Mouse (Mus musculus) midbrain, embryonic 10.5 days (tissue): ENCODE data around the gene Crebrf. TPM values are rescaled to one million over a fixed set of nuclear protein-coding genes. Genes with fewer than 3 reads are reported as not detected.

ENCODE experiments used
- DNase-seq: peaks from one replicate; pipeline ENCODE4 v3.0.0-alpha.2; 2017; ENCODE audit warnings: low spot score
- H3K27ac ChIP-seq: fragments of 300-500 bp; sonication (generic); replicated peaks from 2 replicates; pipeline ENCODE4 v1.5.1; 2016; ENCODE audit warnings: mild to moderate bottlenecking
- H3K27me3 ChIP-seq: fragments of 300-500 bp; sonication (generic); 2 replicates; pipeline ENCODE4 v1.6.1; 2016; ENCODE audit warnings: low read depth, mild to moderate bottlenecking; ENCODE audit not compliant: poor library complexity, severe bottlenecking
- H3K36me3 ChIP-seq: fragments of 300-500 bp; sonication (generic); 2 replicates; pipeline ENCODE4 v1.6.1; 2016; ENCODE audit warnings: mild to moderate bottlenecking, moderate library complexity
- H3K4me1 ChIP-seq: fragments of 300-500 bp; sonication (generic); 2 replicates; pipeline ENCODE4 v1.6.1; 2016
- H3K4me3 ChIP-seq: fragments of 300-500 bp; sonication (generic); 2 replicates; pipeline ENCODE4 v1.5.1; 2016; ENCODE audit warnings: mild to moderate bottlenecking, moderate library complexity
- H3K9me3 ChIP-seq: fragments of 300-500 bp; sonication (generic); replicated peaks from 2 replicates; pipeline ENCODE4 v1.6.1; 2016; ENCODE audit warnings: mild to moderate bottlenecking
- WGBS: fragments of 180-500 bp; shearing (Covaris S2); methylation state at CpG from one replicate; pipeline ENCODE4 v1.1.7; 2016; 5-methylcytosine and 5-hydroxymethylcytosine counted together
- polyA plus RNA-seq: library from polyadenylated mRNA; unstranded; fragments of >200 nt; fragmentation: Nextera tagmentation; extraction: Ambion mirVana; gene quantifications from 2 replicates; pipeline ENCODE4 v1.2.1, GENCODE M21; 2016

Gene Crebrf
- polyA plus RNA-seq, 1 experiment from 2014 or later = 3.5 TPM

DNA sequence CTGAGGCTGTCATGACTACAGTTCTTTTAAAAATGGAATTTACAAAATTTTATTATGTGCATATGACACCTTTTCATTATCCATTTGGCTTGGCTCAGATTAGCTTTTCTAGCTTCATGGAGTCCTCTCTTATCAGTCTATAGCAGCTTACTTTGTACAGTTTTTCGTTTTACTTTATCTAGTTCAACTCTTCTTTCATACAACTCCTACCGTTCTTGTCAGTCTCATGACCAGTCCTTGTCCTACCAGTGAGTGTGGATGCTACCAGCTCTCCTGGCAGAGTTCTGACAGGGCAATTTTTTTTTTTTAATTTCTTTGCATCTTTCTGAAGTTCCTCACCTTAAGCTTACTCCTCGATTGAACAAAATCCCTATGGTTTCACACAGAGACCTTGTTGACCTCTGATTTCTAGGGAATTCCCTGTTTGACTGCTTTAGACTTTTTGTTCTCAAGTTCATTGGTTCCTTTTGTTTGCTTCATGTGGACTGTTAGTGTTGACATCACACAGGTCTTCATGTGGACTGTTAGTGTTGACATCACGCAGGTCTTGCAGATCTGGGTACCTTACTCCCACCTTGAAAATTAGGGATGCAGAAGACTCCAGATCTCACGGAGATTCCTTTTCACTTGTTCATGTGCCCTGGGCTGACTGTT is 51.8 kb downstream of the Crebrf start:
- H3K4me1 ChIP-seq = no peaks in the 10 kb centered on the region
- no peak overlapping the region for H3K27ac ChIP-seq
- no peak overlapping the region for H3K4me3 ChIP-seq
- DNase-seq = no peak
- no peaks in the 10 kb centered on the region for H3K9me3 ChIP-seq
- WGBS = 85% methylated on average over 5 of the region's 5 CpGs
- H3K27me3 ChIP-seq = no peaks in the 10 kb centered on the region
- H3K36me3 ChIP-seq = 0 out of 2 replicates have a peak, but pooled peaks cover 4% of the 10 kb centered on the region

DNA sequence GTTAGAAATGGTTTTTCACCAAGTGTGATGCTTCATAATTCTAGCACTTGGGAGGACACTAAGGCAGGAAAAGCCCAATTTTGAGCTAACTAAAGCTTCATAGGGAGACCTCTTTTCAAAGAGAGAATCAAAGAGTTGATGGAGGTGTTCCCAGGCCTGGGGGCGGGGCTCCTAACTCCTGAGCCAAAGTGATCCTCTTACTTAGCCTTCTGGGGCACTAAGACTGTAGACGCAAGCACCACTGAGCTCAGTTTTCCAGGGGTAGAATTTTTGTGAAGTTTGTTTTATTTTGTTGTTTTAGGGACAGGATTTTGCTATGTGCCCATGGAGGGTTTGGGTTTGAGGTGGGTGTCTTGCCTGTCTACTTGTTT is 52.3 kb downstream of the Crebrf start:
- Histone ChIP-seq H3K36me3 (0 out of 2 replicates have a peak, but pooled peaks cover 4% of the 10 kb centered on the region), H3K27me3 (no peaks in the 10 kb centered on the region), H3K27ac (no peak overlapping the region), H3K9me3 (no peaks in the 10 kb centered on the region), H3K4me3 (no peak overlapping the region), H3K4me1 (no peaks in the 10 kb centered on the region)
- DNase-seq = no peak
- WGBS = 79% methylated on average over 2 of the region's 2 CpGs

DNA sequence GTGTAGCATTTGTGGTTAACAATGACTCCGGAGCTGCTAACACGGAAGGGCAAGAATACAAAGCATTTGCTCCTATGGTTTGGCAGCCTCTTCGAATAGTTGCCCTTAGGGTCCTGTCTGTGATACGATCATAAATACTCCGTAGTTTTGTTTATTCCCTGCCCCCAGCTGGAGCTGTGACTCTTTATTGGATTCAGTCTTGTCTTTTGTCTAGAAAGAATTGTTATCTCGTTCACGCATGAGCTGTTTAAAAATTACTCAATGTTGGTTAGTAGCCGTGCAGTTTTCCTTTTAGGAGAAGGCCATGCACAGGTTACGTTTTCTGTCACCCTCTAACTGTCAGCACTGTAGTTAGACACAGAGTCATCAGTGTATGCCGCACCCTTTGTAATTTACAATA is 60.8 kb downstream of the Crebrf start:
- no peak for DNase-seq
- Histone ChIP-seq H3K4me1 (peaks cover 6% of the 10 kb centered on the region), H3K27me3 (no peaks in the 10 kb centered on the region; the same call in 1 of the 2 replicates), H3K9me3 (no peaks in the 10 kb centered on the region), H3K4me3 (no peak overlapping the region), H3K36me3 (no peaks in the 10 kb centered on the region), H3K27ac (no peak overlapping the region)
- 79% methylated on average over 10 of the region's 10 CpGs for WGBS

DNA sequence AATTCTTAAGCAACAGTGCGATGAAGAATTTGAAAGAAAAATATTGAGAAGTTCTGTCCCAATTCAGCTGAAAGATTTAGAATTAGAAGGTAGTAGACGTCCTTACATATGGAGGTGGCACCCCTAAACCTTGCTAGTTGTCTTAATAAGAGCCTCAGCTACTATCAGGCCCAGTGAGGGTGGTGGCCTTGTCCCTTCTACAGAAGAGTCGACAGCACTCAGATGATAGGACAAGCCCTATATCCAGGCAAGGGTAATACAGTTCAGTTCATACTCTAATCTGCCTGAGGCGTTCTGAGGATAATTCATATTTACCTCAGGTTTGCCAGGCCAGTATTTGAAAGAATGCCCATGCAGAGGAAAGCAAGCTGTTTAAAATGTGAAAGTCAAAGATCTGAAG is 62.6 kb downstream of the Crebrf start:
- peaks cover 2% of the 10 kb centered on the region; the same call in 1 of the 2 replicates for H3K36me3 ChIP-seq
- no peak overlapping the region for H3K4me3 ChIP-seq
- no peaks in the 10 kb centered on the region for H3K9me3 ChIP-seq
- no peak overlapping the region for H3K27ac ChIP-seq
- H3K27me3 ChIP-seq = no peaks in the 10 kb centered on the region; the same call in 1 of the 2 replicates
- no peak for DNase-seq
- 87% methylated on average over 4 of the region's 4 CpGs for WGBS
- peaks cover 16% of the 10 kb centered on the region for H3K4me1 ChIP-seq

DNA sequence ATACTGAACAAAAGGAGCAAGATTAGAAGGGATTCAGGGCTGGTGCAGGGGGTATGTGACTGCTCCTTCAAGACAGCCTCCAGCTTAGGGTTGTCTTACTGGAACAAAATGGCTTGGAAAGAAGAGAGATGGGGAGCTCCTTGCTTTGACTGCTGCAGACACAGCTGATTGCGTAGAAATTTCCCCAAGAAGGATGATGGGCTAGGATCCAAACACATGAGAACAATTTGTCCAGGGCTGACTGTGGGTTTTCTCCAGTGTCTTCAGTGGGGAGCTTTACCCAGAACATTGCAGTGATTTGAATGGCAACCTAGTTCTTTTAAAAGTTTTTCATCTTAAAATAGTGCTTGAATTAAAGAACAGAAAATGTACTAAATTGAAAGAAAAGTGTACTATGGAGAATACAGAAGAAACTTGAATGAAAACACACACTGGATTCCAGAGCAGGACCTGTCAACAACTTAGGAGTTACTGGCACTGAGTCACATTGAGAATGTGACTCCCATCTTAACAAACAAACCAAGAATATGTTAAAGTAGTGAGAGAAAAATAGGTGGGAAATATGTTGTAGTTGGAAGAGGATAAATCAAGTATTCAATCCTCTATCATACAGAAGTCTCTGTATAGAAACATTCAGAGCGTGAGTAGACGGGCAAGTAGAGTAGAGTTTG is 63.1 kb downstream of the Crebrf start:
- H3K4me1 ChIP-seq = peaks cover 16% of the 10 kb centered on the region
- WGBS = 94% methylated on average over 3 of the region's 3 CpGs
- peaks cover 7% of the 10 kb centered on the region for H3K36me3 ChIP-seq
- H3K27ac ChIP-seq = no peak overlapping the region
- H3K9me3 ChIP-seq = no peaks in the 10 kb centered on the region
- no peak overlapping the region for H3K4me3 ChIP-seq
- no peaks in the 10 kb centered on the region; the same call in 1 of the 2 replicates for H3K27me3 ChIP-seq
- DNase-seq = no peak

DNA sequence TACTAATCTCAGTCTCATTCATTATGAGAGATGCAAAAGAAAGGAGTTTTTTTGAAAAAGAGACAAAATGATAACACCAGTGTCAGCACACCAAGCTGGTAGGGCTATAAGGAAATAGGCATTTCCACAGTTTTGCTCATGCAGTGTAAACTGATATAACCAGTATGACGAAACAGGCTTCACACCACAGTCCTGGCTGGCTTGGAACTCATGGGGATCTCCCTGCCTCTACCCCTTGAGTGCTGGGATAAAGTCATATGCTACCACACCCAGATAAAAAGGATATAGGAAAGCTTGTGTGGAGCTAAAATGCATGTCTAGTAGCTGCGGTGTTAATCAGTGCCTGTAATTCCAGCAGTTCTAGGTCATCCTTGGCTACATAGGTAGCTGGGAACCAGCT is 64.0 kb downstream of the Crebrf start:
- Histone ChIP-seq H3K36me3 (peaks cover 16% of the 10 kb centered on the region), H3K9me3 (no peaks in the 10 kb centered on the region), H3K4me3 (no peak overlapping the region), H3K27ac (no peak overlapping the region), H3K4me1 (peaks cover 16% of the 10 kb centered on the region), H3K27me3 (no peaks in the 10 kb centered on the region; the same call in 1 of the 2 replicates)
- 98% methylated on average over 2 of the region's 2 CpGs for WGBS
- no peak for DNase-seq

DNA sequence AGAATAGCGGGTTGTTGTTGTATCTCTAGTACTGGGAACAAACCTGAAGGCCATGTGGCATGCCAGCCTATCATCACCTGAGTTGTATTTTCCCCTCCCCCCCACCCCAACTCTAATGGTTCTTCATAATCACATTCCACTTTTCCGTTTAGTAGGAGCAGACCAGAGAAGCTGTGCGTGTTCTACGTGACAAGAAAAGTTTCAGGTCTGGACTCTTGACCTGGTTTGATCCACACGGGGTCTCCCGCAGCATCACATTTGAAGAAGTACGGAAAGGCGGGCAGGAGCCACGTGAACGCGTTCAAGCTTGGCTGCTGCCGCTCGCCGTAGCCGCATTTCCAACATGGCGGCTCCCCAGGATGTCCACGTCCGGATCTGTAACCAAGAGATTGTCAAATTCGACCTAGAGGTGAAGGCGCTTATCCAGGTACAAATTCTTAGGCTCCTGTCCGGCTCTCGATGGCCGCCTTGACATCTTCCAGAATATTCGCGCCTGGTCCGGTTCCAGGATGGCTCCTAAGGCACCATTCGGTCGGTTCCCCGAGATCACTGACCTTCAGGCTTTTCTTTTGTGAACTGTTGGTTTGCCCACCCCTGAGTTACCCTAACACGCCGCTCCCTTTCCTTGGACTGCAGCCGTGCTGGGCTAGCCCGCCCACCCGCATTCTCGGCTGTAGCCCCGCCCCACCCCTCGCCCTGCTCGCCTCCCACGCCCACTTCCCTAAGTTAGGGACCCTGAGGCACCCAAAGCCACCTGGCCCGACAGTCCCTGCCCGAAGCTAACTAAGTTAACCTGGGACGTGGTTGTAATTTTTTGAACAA is 65.5 kb downstream of the Crebrf start, which contains the start of gene Bnip1:
Gene Bnip1, plus strand, starts transcription at position 317 of the 822 bp plus-strand sequence.
- Histone ChIP-seq H3K36me3 (peaks cover 29% of the 10 kb centered on the region), H3K9me3 (no peaks in the 10 kb centered on the region), H3K27ac (peak within 1 kb of the TSS; percentile 92), H3K4me1 (peaks cover 16% of the 10 kb centered on the region), H3K27me3 (no peaks in the 10 kb centered on the region; the same call in 1 of the 2 replicates), H3K4me3 (peak within 1 kb of the TSS; percentile 82)
- peak; percentile 84 for DNase-seq
- WGBS = under 1% methylated on average over 42 of the region's 42 CpGs

DNA sequence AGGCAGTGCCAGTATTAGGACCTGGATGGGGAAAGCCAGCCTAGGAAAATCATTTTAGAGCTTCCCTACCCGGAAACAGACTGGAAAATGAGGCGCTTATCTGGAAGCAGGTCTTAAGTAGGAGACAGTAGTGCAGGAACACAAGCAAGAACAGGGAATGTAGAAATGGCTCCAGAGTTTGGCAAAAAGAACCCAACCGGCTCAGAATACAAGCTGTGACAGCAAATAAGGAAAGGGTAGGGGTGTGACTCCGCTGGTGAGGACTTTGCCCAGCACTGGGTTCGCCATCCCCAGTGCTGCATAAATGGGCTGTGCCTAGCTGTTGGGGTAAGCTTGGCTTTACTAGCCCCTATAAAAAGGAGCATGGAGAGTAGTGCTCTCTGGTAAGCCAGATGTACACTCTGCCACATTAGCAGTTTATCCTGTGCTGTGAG is 66.2 kb downstream of the Crebrf start:
- Histone ChIP-seq H3K4me1 (peaks cover 16% of the 10 kb centered on the region), H3K4me3 (peak overlapping the region; percentile 82), H3K27ac (peak overlapping the region; percentile 92), H3K27me3 (no peaks in the 10 kb centered on the region; the same call in 1 of the 2 replicates), H3K9me3 (no peaks in the 10 kb centered on the region), H3K36me3 (peaks cover 36% of the 10 kb centered on the region)
- no peak for DNase-seq
- whole genome bisulfite sequencing = 25% methylated on average over 5 of the region's 5 CpGs

DNA sequence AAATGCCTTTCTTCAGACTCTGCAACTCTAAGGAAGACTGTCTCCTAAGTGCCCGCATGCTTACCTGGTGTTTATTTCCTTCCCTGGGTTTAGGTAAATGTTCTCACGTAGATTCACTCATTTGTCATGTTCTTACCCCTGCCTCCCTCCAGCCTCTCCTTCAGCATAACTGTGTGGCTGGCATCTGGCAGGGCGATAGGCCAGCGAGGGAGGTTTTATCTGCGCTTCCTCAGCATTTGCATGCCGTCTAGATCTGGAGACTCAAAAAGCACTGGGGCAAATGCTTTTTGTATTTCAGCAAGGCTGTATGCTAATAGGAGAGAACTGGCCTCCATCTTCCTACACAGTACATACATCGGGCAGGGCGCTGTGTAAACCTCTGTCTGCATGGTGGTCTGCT is 69.1 kb downstream of the Crebrf start:
- H3K36me3 ChIP-seq = peaks cover 62% of the 10 kb centered on the region
- 94% methylated on average over 8 of the region's 8 CpGs for WGBS
- H3K27me3 ChIP-seq = no peaks in the 10 kb centered on the region; the same call in 1 of the 2 replicates
- H3K27ac ChIP-seq = no peak overlapping the region
- H3K9me3 ChIP-seq = no peaks in the 10 kb centered on the region
- H3K4me3 ChIP-seq = no peak overlapping the region
- H3K4me1 ChIP-seq = peaks cover 16% of the 10 kb centered on the region
- DNase-seq = no peak

DNA sequence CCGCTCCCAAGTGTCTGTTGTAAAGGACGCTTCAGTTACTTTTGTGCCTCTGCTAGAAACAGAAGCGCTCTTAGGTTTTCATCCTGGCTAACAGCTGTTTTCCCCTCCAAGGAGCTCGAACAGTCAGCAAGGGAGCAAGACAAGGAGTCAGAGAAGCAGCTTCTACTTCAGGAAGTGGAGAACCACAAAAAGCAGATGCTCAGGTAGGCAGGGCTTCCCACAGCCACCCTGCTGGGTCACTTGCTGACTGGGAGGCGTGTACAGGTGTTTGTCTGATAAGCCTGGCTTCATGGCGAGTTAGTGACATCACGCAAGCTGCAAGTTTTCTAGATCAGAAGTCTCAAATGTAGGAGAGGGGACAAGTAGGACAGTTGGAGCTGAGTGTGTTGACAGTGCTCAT is 71.1 kb downstream of the Crebrf start:
- H3K36me3 ChIP-seq = peaks cover 83% of the 10 kb centered on the region
- DNase-seq = no peak
- WGBS = 86% methylated on average over 7 of the region's 7 CpGs

DNA sequence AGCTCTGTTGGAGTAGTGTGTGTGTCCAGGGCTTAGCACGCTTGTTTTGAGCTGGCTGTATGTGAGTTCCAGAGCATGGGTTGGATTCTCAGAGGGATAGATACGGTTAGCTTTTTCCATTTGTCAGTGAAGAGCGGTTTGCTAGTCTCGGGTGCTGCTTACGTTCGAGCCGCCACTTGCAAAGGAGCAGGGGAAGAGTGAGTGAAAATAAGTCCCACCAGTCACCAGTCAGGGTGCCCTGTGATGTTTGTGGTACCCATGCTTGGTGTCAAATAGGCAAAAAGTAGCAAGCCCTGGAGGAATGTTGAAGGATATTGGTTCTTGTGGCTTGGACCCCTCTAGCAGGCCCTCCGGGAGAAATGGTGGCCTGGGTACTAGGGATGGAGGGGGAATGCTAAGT is 73.5 kb downstream of the Crebrf start:
- no peak overlapping the region for H3K4me3 ChIP-seq
- WGBS = 93% methylated on average over 8 of the region's 8 CpGs

More for the DNA sequence above, 71.1 kb downstream of the Crebrf start:
- H3K4me1 ChIP-seq = peaks cover 6% of the 10 kb centered on the region
- no peak overlapping the region for H3K27ac ChIP-seq
- H3K4me3 ChIP-seq = no peak overlapping the region
- H3K27me3 ChIP-seq = no peaks in the 10 kb centered on the region
- H3K9me3 ChIP-seq = no peaks in the 10 kb centered on the region

DNA sequence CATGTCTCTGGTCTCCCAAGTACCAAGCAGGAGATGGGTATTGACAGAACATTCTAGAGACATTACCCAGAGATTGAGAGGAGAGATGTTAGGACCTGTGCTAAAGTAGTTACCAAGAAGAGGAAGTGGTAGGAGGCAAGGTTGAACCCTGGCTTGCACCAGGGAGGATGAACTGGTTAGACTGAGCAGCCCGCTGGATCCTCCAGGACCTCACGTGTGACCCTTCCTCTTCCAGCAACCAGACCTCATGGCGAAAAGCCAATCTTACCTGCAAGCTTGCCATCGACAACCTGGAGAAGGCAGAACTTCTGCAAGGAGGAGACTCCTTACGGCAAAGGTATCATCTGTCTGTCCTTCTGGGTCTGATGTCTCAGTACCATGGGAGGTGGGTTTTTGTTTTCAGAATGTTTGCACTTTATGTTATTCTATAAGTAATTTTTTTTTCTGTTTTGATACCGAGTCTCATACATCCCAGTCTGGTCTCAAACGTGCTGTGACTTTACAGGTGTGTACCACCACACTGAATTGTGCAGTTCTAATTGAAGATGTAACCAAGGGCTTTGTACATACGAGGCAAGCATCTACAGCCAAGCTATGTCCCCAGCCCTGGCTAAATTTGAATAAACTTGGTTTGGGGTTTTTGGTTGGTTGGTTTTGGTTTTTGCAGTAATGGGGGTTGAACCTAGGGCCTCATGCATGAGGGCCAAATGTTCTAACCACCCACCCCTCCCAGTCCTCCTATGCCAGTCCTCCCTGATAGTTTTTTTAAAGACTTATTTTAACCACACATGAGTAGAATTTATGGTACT is 74.2 kb downstream of the Crebrf start:
- Histone ChIP-seq H3K36me3 (peaks cover 86% of the 10 kb centered on the region), H3K9me3 (no peaks in the 10 kb centered on the region), H3K4me3 (no peak overlapping the region), H3K27me3 (no peaks in the 10 kb centered on the region), H3K4me1 (no peaks in the 10 kb centered on the region), H3K27ac (no peak overlapping the region)
- 93% methylated on average over 8 of the region's 8 CpGs for WGBS
- no peak for DNase-seq

More for the DNA sequence above, 73.5 kb downstream of the Crebrf start:
- Histone ChIP-seq H3K27ac (no peak overlapping the region), H3K4me1 (no peaks in the 10 kb centered on the region), H3K9me3 (no peaks in the 10 kb centered on the region), H3K36me3 (peaks cover 92% of the 10 kb centered on the region), H3K27me3 (no peaks in the 10 kb centered on the region)
- no peak for DNase-seq
